Mouse (Mus musculus) myocyte (in vitro differentiated cells): ENCODE measurements at regions not wholly inside any gene's neighbourhood (a gene's known extent, or its start where the extent isn't known, plus 50 kb on each side); places are given as distances from the start of the nearest gene placed in this dataset.

Experiments
- H3K27me3 ChIP-seq: one replicate; pipeline ENCODE4 v1.6.1; 2011; ENCODE audit not compliant: control insufficient read depth, insufficient read depth, insufficient read length
- H3K36me3 ChIP-seq: one replicate; pipeline ENCODE4 v1.6.1; 2011; ENCODE audit not compliant: control insufficient read depth, insufficient read depth
- H3K4me2 ChIP-seq: one replicate; pipeline ENCODE4 v1.6.1; 2011; ENCODE audit warnings: low read depth, control low read depth
- H3K4me3 ChIP-seq: one replicate; pipeline ENCODE4 v1.5.1; 2011; ENCODE audit warnings: mild to moderate bottlenecking, control low read depth, moderate library complexity
- H3K79me2 ChIP-seq: one replicate; pipeline ENCODE4 v1.6.1; 2011; ENCODE audit not compliant: control insufficient read depth, insufficient read depth
- H3ac ChIP-seq: one replicate; pipeline ENCODE4 v1.6.1; 2011; ENCODE audit not compliant: control insufficient read depth, insufficient read length
- CEBPB ChIP-seq: IDR thresholded peaks from 2 replicates; pipeline ENCODE4 v1.6.1; 2011; ENCODE audit warnings: mild to moderate bottlenecking, moderate library complexity; ENCODE audit not compliant: poor library complexity, insufficient read depth, severe bottlenecking
- MAX ChIP-seq: IDR thresholded peaks from one replicate; pipeline ENCODE4 v1.6.1; 2011; ENCODE audit warnings: low read depth, mild to moderate bottlenecking, control low read depth
- MYOG ChIP-seq, 3 experiments: IDR thresholded peaks; one replicate each; pipeline ENCODE4 v1.6.1; 2011; ENCODE audit warnings: control low read depth in 2 of 3, low read depth in 2 of 3, mild to moderate bottlenecking in 2 of 3; ENCODE audit not compliant: insufficient read length in 2 of 3, control insufficient read depth in 1 of 3, insufficient read depth in 1 of 3
- POLR2AphosphoS2 ChIP-seq: IDR thresholded peaks from one replicate; pipeline ENCODE4 v1.6.1; 2011; ENCODE audit warnings: low read depth, control low read depth; ENCODE audit not compliant: insufficient read length
- REST ChIP-seq: IDR thresholded peaks from one replicate; pipeline ENCODE4 v1.6.1; 2011; ENCODE audit warnings: mild to moderate bottlenecking, control low read depth, moderate library complexity; ENCODE audit not compliant: insufficient read depth, insufficient read length
- SRF ChIP-seq: IDR thresholded peaks from one replicate; pipeline ENCODE4 v1.6.1; 2011; ENCODE audit warnings: low read depth; ENCODE audit not compliant: control insufficient read depth, insufficient read length
- TCF12 ChIP-seq: IDR thresholded peaks from one replicate; pipeline ENCODE4 v1.6.1; 2011; ENCODE audit warnings: mild to moderate bottlenecking, control low read depth; ENCODE audit not compliant: poor library complexity, insufficient read depth, severe bottlenecking
- USF1 ChIP-seq: IDR thresholded peaks from one replicate; pipeline ENCODE4 v1.6.1; 2011; ENCODE audit warnings: low read depth, mild to moderate bottlenecking, control low read depth, moderate library complexity

GRCm38 (mm10) chr6:147975917-147976316 is 71.1 kb upstream of the Far2 start:
- TF ChIP-seq MYOG (IDR thresholded peaks at IDR 0.05; ENCODE audit: control insufficient read depth in 1 of 3, insufficient read depth in 1 of 3, insufficient read length in 2 of 3, low read depth in 2 of 3) = no peak
- TF ChIP-seq CEBPB = peak; percentile 82
- Histone ChIP-seq H3K4me2 (peak overlapping the region; percentile 46), H3K79me2 (no peaks in the 10 kb centered on the region), H3K4me3 (no peak overlapping the region), H3ac (no peak overlapping the region), H3K36me3 (no peaks in the 10 kb centered on the region), H3K27me3 (no peaks in the 10 kb centered on the region)

- Histone ChIP-seq H3K36me3 (no peaks in the 10 kb centered on the region), H3K27me3 (no peaks in the 10 kb centered on the region), H3ac (no peak overlapping the region), H3K4me3 (no peak overlapping the region), H3K79me2 (no peaks in the 10 kb centered on the region), H3K4me2 (peak overlapping the region; percentile 30)
- TF ChIP-seq TCF12 (peak; percentile 15), MAX (no peak), CEBPB (peak; percentile 51; the same call in 1 of the 2 replicates), REST (no peak), POLR2AphosphoS2 (no peak), USF1 (no peak), SRF (no peak), MYOG (IDR thresholded peaks at IDR 0.05; ENCODE audit: control insufficient read depth in 1 of 3, insufficient read depth in 1 of 3, insufficient read length in 2 of 3, low read depth in 2 of 3) (no peak)
These were observed 57.7 kb upstream of the Far2 start for GRCm38 (mm10) chr6:147989381-147989780.
